Mouse (Mus musculus) liver, embryonic 14.5 days (tissue): ENCODE measurements at regions not wholly inside any gene's neighbourhood (a gene's known extent, or its start where the extent isn't known, plus 50 kb on each side); places are given as distances from the start of the nearest gene placed in this dataset.

Experiments used
- CTCF ChIP-seq: IDR thresholded peaks from 2 replicates; pipeline ENCODE4 v1.5.1; 2016; ENCODE audit warnings: antibody characterized with exemption, low read depth, control low read depth
- EP300 ChIP-seq: IDR thresholded peaks from 2 replicates; pipeline ENCODE4 v1.6.1; 2016; ENCODE audit warnings: antibody characterized with exemption, low read depth

GRCm38 (mm10) chr9:104403863-104404262, 66.3 kb upstream of the Acpp start:
- TF ChIP-seq CTCF (no peak), EP300 (no peak)
